Mouse (Mus musculus) embryo, embryonic 10.5 days (tissue): ENCODE measurements around the gene Stambpl1.

Source experiments
- DNase-seq: peaks from one replicate; pipeline ENCODE4 v3.0.0-alpha.2; 2015; ENCODE audit warnings: low spot score

Stambpl1 gene

DNA sequence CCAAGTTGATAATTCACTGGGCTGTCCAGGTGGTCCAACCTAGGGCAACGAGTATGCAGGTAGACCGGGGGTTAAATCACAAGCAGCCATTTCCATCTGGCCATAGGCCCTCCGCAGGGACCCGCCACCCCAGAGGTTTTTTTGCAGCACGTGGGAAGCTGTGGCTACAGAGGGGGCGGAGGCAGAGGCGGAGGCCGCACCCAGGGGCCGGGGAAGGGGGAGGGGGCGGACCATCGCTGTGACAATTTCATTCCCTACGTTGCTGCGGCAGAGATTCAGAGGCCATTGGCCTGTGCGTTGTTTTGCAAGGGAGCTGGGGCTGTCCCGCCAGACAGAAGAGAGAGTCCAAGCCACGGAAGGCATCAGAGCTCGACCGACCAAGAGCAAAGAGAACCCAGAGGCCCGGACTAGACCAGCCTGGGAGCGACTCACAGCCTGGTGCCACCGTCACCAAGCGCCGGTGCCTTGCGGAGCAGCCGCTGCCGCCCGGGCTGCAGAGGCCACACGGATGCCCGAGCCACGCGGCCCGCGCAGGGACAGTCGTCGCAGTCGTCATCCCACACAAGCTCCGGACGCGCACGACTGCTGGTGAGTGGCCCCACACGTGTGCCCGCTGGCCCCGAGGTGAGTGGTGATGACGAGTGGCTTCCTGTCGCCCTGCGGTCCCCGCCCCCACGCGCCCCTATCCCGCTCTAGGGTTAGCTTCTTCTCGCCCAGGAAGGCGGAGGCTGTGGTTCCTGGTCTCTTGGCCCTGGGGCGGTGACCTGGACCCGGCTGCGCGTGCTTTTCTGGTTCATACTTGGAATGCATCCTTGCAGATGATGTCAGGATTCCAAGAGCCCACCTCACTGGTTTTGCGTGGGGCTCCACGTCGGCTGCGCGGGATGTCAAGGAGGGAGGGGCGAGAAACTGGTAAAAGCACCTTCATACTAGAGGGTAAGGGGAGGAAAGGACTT is at the start of gene Stambpl1:
Gene Stambpl1 (plus strand): TSS at position 222 of the 956 bp plus-strand sequence.
- peak; percentile 69 for DNase-seq

DNA sequence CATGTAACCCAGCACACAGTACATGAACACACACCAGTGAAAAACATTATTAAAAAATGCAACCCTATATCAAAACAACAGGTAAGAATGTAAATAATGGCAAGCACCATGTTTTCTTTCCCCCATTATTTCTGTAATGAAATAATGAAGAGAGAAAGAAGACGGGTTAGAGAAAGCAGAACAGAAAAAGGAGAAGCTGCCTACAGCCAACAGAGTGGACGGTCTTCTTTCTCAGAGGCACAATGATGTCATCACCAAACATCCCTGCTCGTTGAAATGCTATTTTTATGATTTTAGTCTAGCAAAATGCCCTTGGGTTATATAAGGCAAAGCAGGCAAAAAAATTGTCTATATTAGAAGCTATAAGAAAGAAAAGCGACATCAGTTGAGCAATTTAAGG is 43.6 kb upstream of the Stambpl1 start:
- DNase-seq: no peak

DNA sequence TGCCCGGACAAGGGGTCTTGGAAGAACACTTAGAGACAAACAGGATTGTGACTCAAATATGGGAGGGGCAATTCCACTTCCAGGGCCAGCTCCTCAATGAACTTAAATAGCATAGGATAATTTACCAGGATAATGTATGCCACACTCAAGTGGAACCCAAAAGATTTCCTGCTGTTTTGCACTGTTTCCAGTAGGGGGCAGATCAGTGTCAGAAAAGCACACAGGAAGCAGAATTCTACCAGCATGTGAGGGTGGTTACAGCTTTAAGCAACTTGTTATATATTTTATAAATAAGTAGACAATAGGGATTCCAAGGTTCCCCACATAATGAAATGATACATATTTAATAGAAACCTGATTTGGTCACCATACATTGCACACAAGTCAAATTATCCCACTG is 40.1 kb upstream of the Stambpl1 start:
- peak; percentile 56 for DNase-seq

DNA sequence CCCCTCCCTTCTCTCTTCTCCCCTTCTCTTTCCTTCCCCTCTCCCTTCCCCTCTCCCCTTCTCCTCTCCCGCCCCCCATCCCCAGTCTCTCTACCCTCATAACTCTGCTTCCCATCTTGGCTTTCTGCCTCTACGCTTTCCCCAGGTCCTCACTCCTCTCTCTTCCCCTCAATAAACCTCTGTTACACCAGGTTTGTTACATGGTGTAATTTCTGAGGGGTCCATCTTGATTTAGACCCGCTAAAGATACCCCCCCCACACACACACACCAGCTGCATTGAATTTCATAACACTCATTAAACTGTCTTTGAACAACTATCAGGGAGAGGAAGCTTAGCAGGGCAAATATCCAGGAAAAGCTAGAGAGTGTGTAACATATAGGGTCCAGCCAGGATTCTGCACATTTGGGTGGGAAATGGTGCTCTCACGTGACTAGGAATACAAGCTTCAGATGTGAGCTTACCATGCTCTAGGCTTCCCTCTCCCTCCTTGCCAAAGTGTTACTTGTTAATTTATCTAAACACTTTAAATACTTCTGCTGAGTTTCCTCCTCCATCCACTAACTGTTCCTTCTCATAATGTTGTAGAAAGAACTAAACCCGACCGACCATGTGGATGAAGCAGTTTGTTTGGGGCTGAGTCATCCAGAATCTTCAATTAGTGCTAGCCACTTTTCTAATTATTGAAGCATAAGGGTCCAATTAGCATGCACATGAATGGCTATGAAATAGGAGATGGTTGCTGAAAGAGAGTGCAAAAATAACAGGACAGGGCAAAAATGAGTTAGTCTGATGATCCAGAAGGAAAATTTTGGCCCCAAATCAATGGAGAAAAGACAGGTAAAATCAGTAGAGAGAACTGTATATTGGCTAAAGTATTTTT is 38.5 kb upstream of the Stambpl1 start:
- no peak for DNase-seq

DNA sequence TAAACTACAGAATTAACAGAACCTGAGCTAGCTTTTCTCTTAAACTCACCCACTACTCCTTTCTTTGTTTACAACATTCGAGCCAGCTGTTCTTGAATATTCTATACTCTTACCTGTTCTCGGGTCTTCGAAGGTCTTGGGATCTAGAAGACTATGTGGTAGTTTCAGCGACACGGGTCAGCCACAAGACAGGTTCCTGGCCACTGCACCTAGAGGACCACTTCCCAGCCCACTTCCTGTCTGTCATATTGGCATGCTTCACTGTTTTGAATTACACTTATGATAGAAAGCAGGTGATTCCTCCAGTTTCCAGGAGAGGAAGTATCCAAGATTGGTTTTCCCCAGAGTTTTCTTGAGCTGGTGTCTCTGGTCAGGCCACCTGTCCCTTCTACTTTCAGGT is 29.3 kb upstream of the Stambpl1 start:
- DNase-seq: no peak

DNA sequence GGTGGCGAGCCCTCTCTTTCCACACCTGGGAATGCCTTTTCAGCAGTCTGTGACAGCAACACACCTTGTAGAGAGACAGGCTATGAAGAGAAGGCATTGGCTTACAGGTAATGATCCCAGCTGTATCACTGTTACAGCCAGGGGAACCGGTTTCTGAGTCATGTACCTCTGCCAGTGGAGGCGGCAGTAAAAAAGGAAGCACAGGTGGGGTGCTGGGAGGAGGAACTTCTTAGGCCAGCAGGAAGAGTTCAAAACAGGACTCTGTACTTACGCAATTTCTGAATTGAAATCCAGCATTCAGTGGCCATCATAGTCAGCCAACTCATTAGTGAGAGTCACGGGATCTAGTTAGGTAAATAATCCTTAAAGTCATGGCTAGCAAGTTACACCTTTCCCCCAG is 26.1 kb upstream of the Stambpl1 start, which contains the start of gene Ankrd22:
Gene Ankrd22 (minus strand): TSS at position 163 of the 400 bp plus-strand sequence.
- no peak for DNase-seq

DNA sequence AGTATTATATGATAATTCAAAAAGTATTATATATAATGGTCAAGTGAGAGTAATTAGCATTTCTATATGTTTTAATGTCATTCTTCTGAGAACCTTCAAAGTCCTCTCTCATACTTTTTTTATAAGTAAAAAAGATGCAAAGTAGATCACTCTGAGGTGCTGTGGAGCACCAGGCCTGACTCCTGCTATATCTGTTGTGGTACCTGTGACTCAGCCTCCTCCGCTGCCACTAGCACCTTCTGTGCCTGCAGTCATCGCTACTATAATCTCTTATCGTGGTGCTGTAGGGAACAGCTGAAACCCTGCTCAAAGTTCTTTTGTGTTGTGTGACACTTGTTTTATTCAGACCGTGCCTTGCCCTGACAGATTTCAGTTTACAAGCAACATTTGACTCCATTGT is 25.6 kb upstream of the Stambpl1 start:
- no peak for DNase-seq

DNA sequence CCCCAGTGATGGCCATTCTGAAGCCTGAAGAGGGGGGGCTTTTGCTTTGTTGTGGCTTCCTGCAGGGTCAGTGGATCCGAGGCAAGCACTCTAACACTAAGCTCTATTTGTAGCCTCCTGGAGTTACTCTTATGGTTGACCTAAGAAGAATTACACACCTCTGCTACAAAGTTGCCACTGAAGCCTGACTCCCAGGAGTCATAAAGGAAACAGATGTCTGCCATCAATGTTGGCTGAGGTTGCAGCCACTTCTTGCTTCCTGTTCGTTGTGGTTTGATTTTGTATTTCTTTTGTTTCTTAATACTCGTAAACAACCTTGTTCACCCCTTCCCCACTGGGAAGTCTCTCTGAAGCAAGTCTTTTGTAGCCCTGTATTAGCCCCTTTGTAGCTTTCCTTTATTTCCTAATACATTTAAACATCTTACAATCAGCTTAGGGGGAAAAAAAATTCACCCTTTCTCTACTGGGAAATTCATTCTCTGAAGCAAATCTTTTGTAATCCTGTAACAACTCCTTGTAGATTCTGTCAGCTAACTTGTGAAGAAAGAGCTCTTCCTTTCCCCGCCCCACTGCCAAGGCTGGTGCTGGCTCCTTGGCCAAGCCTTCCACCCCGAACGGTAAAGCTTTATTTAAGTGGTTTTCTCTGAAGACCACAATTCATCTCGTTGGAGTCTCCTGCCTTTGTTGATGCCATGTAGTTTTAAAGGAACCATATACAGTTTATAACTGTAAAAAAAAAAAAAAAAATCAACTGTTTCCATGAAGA is 23.9 kb upstream of the Stambpl1 start:
- DNase-seq: peak; percentile 14

DNA sequence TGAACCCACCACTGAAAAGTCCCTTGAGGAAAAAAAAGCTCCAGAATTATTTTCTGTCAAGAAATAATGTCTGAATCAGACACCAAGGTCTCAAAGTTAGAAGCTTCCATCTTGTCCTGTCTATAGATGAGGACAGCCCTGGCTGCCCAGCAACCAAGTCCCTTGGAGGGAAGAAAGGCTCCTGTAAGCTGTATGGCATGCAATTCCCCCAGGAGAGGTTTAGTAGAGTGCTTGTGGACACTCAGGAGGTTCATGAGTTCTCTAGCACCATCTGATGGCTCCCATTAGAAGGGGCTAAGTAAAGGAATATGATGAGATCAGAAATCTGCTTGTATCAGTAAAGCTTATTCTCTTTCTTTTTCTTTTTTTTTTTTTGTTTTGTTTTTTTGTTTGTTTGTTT is 22.9 kb upstream of the Stambpl1 start:
- no peak for DNase-seq

DNA sequence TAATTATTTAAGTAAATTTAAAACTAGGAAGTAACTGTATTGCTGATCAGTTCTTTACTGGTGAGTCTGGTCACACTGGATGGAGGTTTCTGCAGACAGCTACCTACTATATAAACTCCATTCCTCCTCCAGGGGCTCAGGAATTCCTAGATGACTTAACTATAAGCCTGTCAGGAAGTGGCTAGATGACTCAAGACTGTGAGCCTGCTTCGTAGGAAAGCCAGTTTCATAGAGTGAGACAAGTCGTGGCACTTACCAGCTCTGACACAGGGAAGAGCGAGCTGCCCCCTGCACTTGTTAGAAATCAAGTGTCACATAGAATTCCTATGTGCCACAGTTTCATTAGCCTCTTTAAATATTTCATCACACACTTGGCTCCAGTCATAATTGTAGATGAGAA is 20.9 kb upstream of the Stambpl1 start:
- DNase-seq: no peak

DNA sequence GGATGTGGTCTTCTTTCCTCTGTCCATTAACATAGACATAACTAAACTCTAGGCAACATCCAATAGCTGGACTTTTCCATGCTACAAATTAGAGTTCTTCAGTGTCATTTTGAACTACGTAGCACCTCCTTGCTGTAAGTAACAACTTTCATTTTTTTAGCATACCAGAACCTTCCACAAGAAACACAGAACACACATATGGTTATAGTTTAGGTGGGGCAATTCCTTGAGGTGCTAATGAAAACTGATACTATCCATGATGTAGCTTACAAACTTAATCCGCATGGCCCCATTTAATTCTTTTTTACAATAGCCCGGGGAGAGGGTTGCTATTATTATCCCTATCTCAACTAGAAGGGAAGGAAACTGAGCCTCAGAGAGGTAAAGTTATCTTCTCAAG is 18.0 kb upstream of the Stambpl1 start:
- DNase-seq: no peak

DNA sequence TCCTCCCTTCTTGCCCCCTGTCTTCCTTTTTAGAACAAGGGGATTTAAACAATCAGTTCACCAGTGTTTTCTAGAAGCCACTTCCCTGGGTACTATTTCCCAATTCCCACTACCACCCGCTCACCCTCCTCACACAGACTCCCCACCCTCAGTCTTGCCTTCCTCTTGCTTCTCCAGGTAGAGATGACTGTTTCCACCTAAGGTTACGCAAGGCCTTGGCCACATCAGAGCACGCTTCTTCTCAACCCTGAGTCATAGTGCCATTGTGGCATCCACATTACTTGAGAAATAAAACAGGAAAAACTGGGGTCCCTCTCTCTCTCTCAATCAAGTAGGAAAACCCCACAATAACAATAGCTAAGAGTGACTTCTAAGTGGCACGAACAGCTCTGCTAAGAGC is 12.9 kb upstream of the Stambpl1 start:
- no peak for DNase-seq

DNA sequence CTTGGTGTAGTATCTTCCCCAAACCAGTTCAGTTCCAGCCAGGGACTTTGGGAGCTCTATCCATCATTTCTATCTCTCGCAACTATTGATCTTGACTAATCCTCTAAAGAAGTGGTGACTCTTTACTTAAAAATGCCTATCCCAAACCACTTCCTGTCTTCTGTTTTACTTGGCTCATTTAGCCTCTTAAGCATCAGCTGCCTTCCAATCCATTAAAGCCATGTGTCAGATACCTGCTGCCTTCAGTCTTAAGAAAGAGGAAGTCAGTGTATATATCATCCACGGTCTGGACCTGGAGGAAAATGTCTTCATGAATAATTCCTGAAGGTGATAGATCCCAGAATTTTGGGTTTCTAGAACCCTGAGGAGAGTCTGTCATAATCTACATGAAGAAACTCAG is 11.7 kb upstream of the Stambpl1 start:
- no peak for DNase-seq

DNA sequence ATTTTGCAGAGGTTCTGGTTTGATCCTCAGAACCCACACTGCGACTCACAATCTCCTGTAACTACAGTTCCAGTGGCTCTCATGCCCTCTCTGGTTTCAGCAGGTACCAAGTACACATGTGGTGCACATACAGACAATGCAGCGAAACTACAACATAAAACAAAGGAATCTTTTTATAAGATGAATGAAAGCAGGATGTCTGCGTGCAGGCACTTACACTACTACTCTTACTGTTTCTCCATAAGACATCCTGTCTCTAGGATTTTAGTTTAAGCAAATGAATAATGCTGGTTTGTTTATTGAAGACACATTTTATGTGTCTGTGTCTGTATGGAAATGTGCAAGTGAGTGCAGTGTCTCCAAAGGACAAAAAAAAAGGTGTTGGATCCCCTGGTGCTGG is 10.8 kb upstream of the Stambpl1 start:
- no peak for DNase-seq

DNA sequence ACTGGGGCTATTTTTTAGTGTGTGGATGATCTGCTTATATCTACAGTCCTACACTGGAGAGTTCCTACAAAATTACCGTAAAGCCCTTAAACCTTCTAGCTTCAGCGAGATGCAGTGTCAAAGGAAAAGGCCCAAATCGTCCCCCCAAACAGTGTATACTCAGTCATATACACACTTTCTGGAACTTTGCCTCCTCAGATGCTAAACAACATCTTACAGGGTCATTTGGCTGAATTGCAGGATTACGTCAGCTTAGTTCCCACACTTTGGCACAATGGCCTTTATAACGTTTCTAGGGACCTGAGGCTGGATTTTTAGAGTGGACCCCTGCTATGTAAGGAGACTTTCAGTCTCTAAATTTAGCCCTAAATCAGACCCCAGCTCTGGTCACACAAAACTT is 9.5 kb upstream of the Stambpl1 start:
- no peak for DNase-seq

DNA sequence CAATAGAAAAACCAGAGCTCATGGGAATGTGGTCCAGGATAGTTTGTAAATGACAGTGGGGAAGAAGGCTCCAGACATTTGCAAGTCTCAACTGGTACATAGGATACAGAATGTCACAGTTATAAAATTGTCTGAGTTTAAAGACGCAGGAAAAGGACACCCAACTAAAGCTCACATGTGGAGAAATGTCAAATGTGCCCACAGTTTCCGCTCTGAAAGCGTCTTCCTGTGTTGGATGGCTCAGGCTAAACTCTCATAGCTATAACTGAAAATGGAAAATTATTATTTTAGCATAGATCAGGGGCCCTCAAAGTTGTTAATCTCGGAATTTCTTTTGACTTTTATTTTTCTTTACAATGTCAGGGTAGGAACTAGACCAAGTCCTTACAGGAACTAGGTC is 5.2 kb upstream of the Stambpl1 start:
- no peak for DNase-seq

DNA sequence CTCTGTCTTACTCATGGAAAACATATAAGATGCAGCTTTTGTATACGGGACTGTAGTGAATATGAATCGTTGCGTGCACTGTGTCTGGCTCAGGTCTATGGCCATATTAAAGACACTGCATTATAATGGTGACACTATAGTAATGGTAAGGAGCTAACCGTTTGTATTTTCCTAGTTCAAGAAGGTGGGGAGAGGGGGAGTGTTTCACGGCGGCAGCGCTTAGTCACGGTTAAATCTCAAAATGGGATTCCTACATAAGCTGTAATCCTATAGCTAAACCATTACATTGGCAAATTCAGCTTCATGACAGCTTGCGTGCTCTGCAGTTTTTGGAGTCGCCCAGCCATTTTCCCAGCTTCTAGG is 403 bp upstream of the Stambpl1 start:
- peak; percentile 44 for DNase-seq

DNA sequence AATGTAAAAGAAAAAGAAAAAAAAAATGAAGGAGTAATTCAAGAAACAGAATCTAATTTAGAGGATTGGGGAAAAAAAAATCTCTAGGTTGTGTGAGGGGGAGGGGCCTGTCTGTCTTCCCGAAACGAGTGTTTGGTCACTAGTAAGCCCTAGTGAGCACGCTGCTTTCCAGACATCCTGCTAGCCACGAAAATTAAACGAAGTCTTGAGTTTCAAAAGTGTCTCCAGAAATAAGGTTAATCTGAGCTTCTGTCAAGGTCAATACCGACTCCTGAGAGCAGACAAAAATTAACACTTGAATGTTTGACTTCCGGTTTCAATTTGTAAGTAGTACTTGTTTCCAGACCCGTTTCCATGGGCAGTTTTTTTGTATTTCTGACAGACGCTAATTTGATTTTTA is 1.1 kb downstream of the Stambpl1 start:
- peak; percentile 67 for DNase-seq

DNA sequence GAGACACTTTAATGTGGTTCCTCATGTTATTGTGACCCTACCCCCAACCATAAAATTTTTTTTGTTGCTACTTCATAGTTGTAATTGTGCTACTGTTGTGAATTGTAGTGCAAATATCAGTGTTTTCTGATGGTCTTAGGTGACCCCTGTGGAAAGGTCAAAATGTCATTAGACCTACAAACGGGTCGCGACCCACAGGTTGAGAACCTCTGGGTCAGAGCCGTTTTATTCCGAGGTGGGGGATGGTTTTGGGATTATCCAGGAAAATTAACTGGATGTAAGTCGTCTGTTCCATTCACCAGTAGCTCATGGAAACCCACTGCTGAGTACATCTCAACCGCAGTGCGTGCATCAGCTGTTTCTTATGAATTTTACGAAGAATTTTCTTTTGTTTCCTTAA is 1.7 kb downstream of the Stambpl1 start:
- DNase-seq: no peak

DNA sequence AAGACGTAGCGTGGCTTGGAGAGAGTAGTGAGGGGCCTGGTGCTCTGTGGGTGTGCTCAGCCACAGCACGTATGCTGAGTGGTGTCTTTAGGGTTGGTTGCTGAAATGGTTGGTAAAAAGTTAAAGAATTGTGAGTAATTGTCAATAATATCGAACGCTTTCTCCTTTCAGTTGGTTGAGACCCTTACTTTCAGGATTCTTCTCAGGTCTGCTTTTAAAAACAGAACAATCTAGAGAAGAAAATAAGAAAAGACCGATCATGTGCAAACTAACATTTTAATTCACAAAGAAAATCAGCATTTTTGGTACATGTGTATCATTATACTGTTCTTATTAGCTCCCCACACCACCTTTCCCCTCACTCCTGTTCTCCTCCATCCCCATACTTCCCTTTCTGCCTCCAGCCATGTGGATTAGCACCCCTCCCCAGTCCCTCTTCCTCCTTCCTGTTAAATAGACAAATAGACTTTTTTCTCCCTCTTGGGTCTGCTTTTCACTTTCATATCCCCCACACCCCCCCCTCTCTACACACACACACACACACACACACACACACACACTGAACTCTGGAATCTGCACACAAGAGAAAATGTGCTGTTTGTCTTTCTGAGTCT is 2.2 kb downstream of the Stambpl1 start:
- peak; percentile 9 for DNase-seq

DNA sequence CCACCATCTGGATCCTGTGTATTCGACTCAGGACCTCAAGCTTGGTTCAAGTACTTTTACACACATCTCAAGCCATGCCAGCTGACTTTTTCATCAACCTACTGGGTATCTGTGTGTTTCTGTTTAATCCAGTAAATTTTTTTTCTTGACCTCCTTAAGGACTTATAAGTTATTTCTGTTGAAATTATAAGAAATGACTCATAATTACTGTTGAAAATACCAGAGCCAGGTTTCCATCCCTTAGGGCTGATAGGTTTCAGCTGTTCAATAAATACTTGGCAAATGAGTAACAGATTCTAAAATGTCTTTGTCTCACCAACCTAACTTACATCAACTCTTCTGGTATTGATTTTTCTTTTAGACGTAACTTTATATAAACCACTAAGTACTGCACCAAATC is 3.0 kb downstream of the Stambpl1 start:
- peak; percentile 29 for DNase-seq

DNA sequence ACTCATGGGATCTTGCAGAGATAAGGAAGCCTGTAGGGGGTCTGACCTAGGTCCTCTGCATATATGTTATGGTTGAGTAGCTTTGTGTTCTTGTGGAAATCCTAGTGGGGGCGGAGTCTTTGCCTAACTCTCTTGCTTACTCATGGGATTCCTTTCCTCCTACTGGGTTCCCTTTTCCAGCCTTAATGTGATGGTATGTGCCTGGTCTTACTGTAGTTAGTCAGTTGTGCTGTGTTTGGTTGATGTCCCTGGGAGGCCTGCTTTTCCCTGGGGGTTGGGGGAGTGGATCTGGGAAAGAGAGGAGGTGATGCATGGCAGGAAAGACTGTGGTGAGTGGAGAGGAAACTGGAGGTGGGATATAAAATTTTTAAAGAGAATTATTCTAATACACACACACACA is 6.0 kb downstream of the Stambpl1 start:
- DNase-seq: no peak
